Mouse (Mus musculus): ENCODE results near the gene Olfr1192-ps1. TPM values are rescaled to one million over a fixed set of nuclear protein-coding genes. Genes with fewer than 3 reads are reported as not detected.
"Not testable (repeated sequence)": the region's sequence is repeated elsewhere in the genome, so short reads cannot be mapped to it uniquely, and the experiment has no call there.

Olfr1192-ps1 gene
- polyA plus RNA-seq (2014; fragmentation: Nextera tagmentation; extraction: Ambion mirVana): not detected in 2 replicates

DNA sequence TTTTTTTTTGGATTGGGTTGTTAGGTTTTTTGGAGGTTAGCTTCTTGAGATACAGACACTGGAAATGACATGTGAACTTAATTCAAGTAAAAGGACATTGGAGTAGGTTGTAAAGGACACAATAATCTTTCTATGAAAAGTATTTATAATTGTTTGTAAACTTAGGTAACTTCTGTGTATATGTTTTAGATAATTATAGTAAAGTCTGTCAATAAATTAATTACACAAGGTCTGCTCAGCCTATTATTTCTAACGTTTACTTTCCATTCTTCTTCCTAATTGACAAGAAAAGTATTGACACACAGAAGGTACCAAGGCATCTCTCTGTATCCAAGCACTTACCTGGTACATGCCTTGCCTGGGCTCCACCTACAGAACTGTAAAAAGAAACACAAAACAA lies at the start of gene Olfr1192-ps1:
Gene Olfr1192-ps1 (plus strand): TSS at position 301 of the 400 bp plus-strand sequence.
- H3K4me3 ChIP-seq (ENCODE audit: low read depth, low read length): no peak within 1 kb of the TSS
- DNase-seq (ENCODE audit: low spot score) (no peak), ATAC-seq (replicated peaks; ENCODE audit: low FRiP score, low TSS enrichment, low read depth) (no peak)
- no peaks in the 10 kb centered on the region for H3K9me3 ChIP-seq (ENCODE audit: control insufficient read depth, low read length)
- H3K36me3 ChIP-seq (ENCODE audit: control insufficient read depth, insufficient read depth, low read length): no peaks in the 10 kb centered on the region
- H3K4me1 ChIP-seq (replicated peaks; ENCODE audit: control insufficient read depth, insufficient read depth, low read length): no peaks in the 10 kb centered on the region
- WGBS: 41% methylated on average over 1 of the region's 1 CpGs
- H3K4me2 ChIP-seq (ENCODE audit: low read length): no peak within 1 kb of the TSS
- H3K9ac ChIP-seq (ENCODE audit: low read length): no peak within 1 kb of the TSS
- H3K27me3 ChIP-seq (replicated peaks; ENCODE audit: control insufficient read depth, insufficient read depth, low read length): no peaks in the 10 kb centered on the region
- no peak within 1 kb of the TSS for H3K27ac ChIP-seq (ENCODE audit: low read depth)

- H3K27me3 ChIP-seq (replicated peaks; ENCODE audit: control insufficient read depth, insufficient read depth, low read length); ATAC-seq (replicated peaks; ENCODE audit: low FRiP score, low TSS enrichment, low read depth); H3K9me3 ChIP-seq (ENCODE audit: control insufficient read depth, low read length); H3K27ac ChIP-seq (ENCODE audit: low read depth); H3K4me2 ChIP-seq (ENCODE audit: low read length); H3K4me3 ChIP-seq (ENCODE audit: low read depth, low read length); H3K9ac ChIP-seq (ENCODE audit: low read length); DNase-seq (ENCODE audit: low spot score); H3K36me3 ChIP-seq (ENCODE audit: control insufficient read depth, insufficient read depth, low read length); H3K4me1 ChIP-seq (replicated peaks; ENCODE audit: control insufficient read depth, insufficient read depth, low read length): not testable (repeated sequence)
- 85% methylated on average over 1 of the region's 1 CpGs for WGBS
Observed at GRCm38 (mm10) chr2:88640242-88640641, 8.1 kb upstream of the Olfr1192-ps1 start, which contains the start of gene Olfr1191-ps1. TSS of gene Olfr1191-ps1 (plus strand) at chr2:88640542.

DNA sequence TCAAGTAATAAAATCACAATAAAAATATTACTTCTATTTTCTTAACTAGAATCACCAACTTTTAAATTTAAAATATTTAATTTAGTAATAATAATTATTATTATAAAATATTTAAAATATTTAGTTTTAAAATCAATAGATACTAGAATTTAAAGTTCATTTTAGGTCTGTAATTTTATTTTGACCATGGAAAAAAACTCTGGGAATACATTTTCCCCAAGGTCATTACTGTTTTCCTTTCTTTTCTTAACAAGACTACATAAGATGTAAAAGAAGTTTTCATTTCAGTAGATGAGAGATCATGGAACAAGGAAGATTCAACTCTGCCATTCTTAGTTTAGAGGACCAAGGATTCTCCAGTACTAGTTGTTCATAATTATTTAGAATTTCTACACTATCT lies 27.0 kb downstream of the Olfr1192-ps1 start, which contains the start of gene Olfr1193:
Gene Olfr1193 (plus strand): TSS at position 301 of the 400 bp plus-strand sequence.
- not testable (repeated sequence) for H3K36me3 ChIP-seq (ENCODE audit: control insufficient read depth, insufficient read depth, low read length); H3K4me1 ChIP-seq (replicated peaks; ENCODE audit: control insufficient read depth, insufficient read depth, low read length); H3K4me2 ChIP-seq (ENCODE audit: low read length); ATAC-seq (replicated peaks; ENCODE audit: low FRiP score, low TSS enrichment, low read depth); H3K27ac ChIP-seq (ENCODE audit: low read depth); H3K9me3 ChIP-seq (ENCODE audit: control insufficient read depth, low read length); H3K9ac ChIP-seq (ENCODE audit: low read length); H3K4me3 ChIP-seq (ENCODE audit: low read depth, low read length); DNase-seq (ENCODE audit: low spot score); H3K27me3 ChIP-seq (replicated peaks; ENCODE audit: control insufficient read depth, insufficient read depth, low read length)

GRCm38 (mm10) chr2:88689087-88689486 lies 40.8 kb downstream of the Olfr1192-ps1 start, which contains the start of gene Olfr1195:
TSS of gene Olfr1195 (minus strand) at chr2:88689187.
- H3K9ac ChIP-seq (ENCODE audit: low read length): no peak within 1 kb of the TSS
- no peak for ATAC-seq (replicated peaks; ENCODE audit: low FRiP score, low TSS enrichment, low read depth)

GRCm38 (mm10) chr2:88704497-88704896 lies 56.2 kb downstream of the Olfr1192-ps1 start, which contains the start of gene Olfr1196:
TSS of gene Olfr1196 (minus strand) at chr2:88704597.
- no peaks in the 10 kb centered on the region for H3K4me1 ChIP-seq (replicated peaks; ENCODE audit: control insufficient read depth, insufficient read depth, low read length)
- no peak within 1 kb of the TSS for H3K9ac ChIP-seq (ENCODE audit: low read length)
- no peaks in the 10 kb centered on the region for H3K27me3 ChIP-seq (replicated peaks; ENCODE audit: control insufficient read depth, insufficient read depth, low read length)
- no peaks in the 10 kb centered on the region for H3K9me3 ChIP-seq (ENCODE audit: control insufficient read depth, low read length)
- no peaks in the 10 kb centered on the region for H3K36me3 ChIP-seq (ENCODE audit: control insufficient read depth, insufficient read depth, low read length)
- H3K27ac ChIP-seq (ENCODE audit: low read depth): no peak within 1 kb of the TSS
- DNase-seq (ENCODE audit: low spot score) (no peak), ATAC-seq (replicated peaks; ENCODE audit: low FRiP score, low TSS enrichment, low read depth) (no peak)
- 85% methylated on average over 2 of the region's 2 CpGs for WGBS
- no peak within 1 kb of the TSS for H3K4me2 ChIP-seq (ENCODE audit: low read length)
- no peak within 1 kb of the TSS for H3K4me3 ChIP-seq (ENCODE audit: low read depth, low read length)

More at GRCm38 (mm10) chr2:88689087-88689486, 40.8 kb downstream of the Olfr1192-ps1 start, which contains the start of gene Olfr1195:
- DNase-seq (ENCODE audit: low spot score): no peak
- H3K9me3 ChIP-seq (ENCODE audit: control insufficient read depth, low read length): no peaks in the 10 kb centered on the region
- no peaks in the 10 kb centered on the region for H3K27me3 ChIP-seq (replicated peaks; ENCODE audit: control insufficient read depth, insufficient read depth, low read length)
- H3K27ac ChIP-seq (ENCODE audit: low read depth): no peak within 1 kb of the TSS
- H3K4me3 ChIP-seq (ENCODE audit: low read depth, low read length): no peak within 1 kb of the TSS
- no peak within 1 kb of the TSS for H3K4me2 ChIP-seq (ENCODE audit: low read length)
- no peaks in the 10 kb centered on the region for H3K4me1 ChIP-seq (replicated peaks; ENCODE audit: control insufficient read depth, insufficient read depth, low read length)
- H3K36me3 ChIP-seq (ENCODE audit: control insufficient read depth, insufficient read depth, low read length): no peaks in the 10 kb centered on the region

Other genes with a start within 250 kb of the Olfr1192-ps1 start
- not detected in 2 replicates for gene Olfr1179, start 242.1 kb upstream of the Olfr1192-ps1 start, polyA plus RNA-seq (2014; fragmentation: Nextera tagmentation; extraction: Ambion mirVana)
- not detected in 2 replicates for gene Olfr1180, start 229.4 kb upstream of the Olfr1192-ps1 start, polyA plus RNA-seq (2014; fragmentation: Nextera tagmentation; extraction: Ambion mirVana)
- not detected in 2 replicates for gene Olfr1181, start 222.3 kb upstream of the Olfr1192-ps1 start, polyA plus RNA-seq (2014; fragmentation: Nextera tagmentation; extraction: Ambion mirVana)
- gene Gm13757, start 199.4 kb upstream of the Olfr1192-ps1 start, polyA plus RNA-seq (2014; fragmentation: Nextera tagmentation; extraction: Ambion mirVana): not detected in 2 replicates
- gene Olfr1183, start 193.6 kb upstream of the Olfr1192-ps1 start, polyA plus RNA-seq (2014; fragmentation: Nextera tagmentation; extraction: Ambion mirVana): not detected in 2 replicates
- gene Olfr1184, start 164.9 kb upstream of the Olfr1192-ps1 start, polyA plus RNA-seq (2014; fragmentation: Nextera tagmentation; extraction: Ambion mirVana): not detected in 2 replicates
- gene Olfr1185-ps1, start 155.2 kb upstream of the Olfr1192-ps1 start, polyA plus RNA-seq (2014; fragmentation: Nextera tagmentation; extraction: Ambion mirVana): not detected in 2 replicates
- gene Olfr1186, start 130.0 kb upstream of the Olfr1192-ps1 start, polyA plus RNA-seq (2014; fragmentation: Nextera tagmentation; extraction: Ambion mirVana): not detected in 2 replicates
- gene Olfr1188, start 91.6 kb upstream of the Olfr1192-ps1 start, polyA plus RNA-seq (2014; fragmentation: Nextera tagmentation; extraction: Ambion mirVana): not detected in 2 replicates
- gene Olfr1189, start 62.1 kb upstream of the Olfr1192-ps1 start, polyA plus RNA-seq (2014; fragmentation: Nextera tagmentation; extraction: Ambion mirVana): not detected in 2 replicates
- not detected in 2 replicates for gene Olfr1191-ps1, start 8.0 kb upstream of the Olfr1192-ps1 start, polyA plus RNA-seq (2014; fragmentation: Nextera tagmentation; extraction: Ambion mirVana)
- gene Olfr1193, start 27.1 kb downstream of the Olfr1192-ps1 start, polyA plus RNA-seq (2014; fragmentation: Nextera tagmentation; extraction: Ambion mirVana): not detected in 2 replicates
- not detected in 2 replicates for gene Olfr1195, start 40.7 kb downstream of the Olfr1192-ps1 start, polyA plus RNA-seq (2014; fragmentation: Nextera tagmentation; extraction: Ambion mirVana)
- gene Olfr1196, start 56.1 kb downstream of the Olfr1192-ps1 start, polyA plus RNA-seq (2014; fragmentation: Nextera tagmentation; extraction: Ambion mirVana): not detected in 2 replicates
- gene Olfr1197, start 83.9 kb downstream of the Olfr1192-ps1 start, polyA plus RNA-seq (2014; fragmentation: Nextera tagmentation; extraction: Ambion mirVana): not detected in 2 replicates
- not detected in 2 replicates for gene Olfr1198, start 102.9 kb downstream of the Olfr1192-ps1 start, polyA plus RNA-seq (2014; fragmentation: Nextera tagmentation; extraction: Ambion mirVana)
- not detected in 2 replicates for gene Olfr1199, start 112.0 kb downstream of the Olfr1192-ps1 start, polyA plus RNA-seq (2014; fragmentation: Nextera tagmentation; extraction: Ambion mirVana)
- gene Olfr1200, start 122.0 kb downstream of the Olfr1192-ps1 start, polyA plus RNA-seq (2014; fragmentation: Nextera tagmentation; extraction: Ambion mirVana): not detected in 2 replicates
- not detected in 2 replicates for gene Olfr1201, start 144.5 kb downstream of the Olfr1192-ps1 start, polyA plus RNA-seq (2014; fragmentation: Nextera tagmentation; extraction: Ambion mirVana)
- gene Olfr1202, start 166.0 kb downstream of the Olfr1192-ps1 start, polyA plus RNA-seq (2014; fragmentation: Nextera tagmentation; extraction: Ambion mirVana): not detected in 2 replicates
- not detected in 2 replicates for gene Olfr1205, start 181.2 kb downstream of the Olfr1192-ps1 start, polyA plus RNA-seq (2014; fragmentation: Nextera tagmentation; extraction: Ambion mirVana)
- not detected in 2 replicates for gene Olfr1204, start 200.8 kb downstream of the Olfr1192-ps1 start, polyA plus RNA-seq (2014; fragmentation: Nextera tagmentation; extraction: Ambion mirVana)
- gene Olfr1206, start 214.7 kb downstream of the Olfr1192-ps1 start, polyA plus RNA-seq (2014; fragmentation: Nextera tagmentation; extraction: Ambion mirVana): not detected in 2 replicates

Data from intestine, embryonic 14.5 days (tissue).